Mouse (Mus musculus) liver, embryonic 13.5 days (tissue): ENCODE measurements around the gene Supt4a. TPM values are rescaled to one million over a fixed set of nuclear protein-coding genes. Genes with fewer than 3 reads are reported as not detected.

Experiments
- ATAC-seq: fragments of 200-750 bp; cut with Nextera tagmentation; 2 replicates; pipeline ENCODE4 v1.8.0; 2017; ENCODE audit warnings: low read depth, mild to moderate bottlenecking, moderate number of reproducible peaks, moderate library complexity
- DNase-seq: peaks from one replicate; pipeline ENCODE4 v3.0.0; 2022
- H3K27ac ChIP-seq: fragments of 300-500 bp; sonication (generic); 2 replicates; pipeline ENCODE4 v1.5.1; 2015; ENCODE audit warnings: moderate library complexity, mild to moderate bottlenecking, inconsistent platforms
- H3K27me3 ChIP-seq: fragments of 300-500 bp; sonication (generic); 2 replicates; pipeline ENCODE4 v1.6.1; 2015; ENCODE audit warnings: mild to moderate bottlenecking, inconsistent platforms
- H3K36me3 ChIP-seq: fragments of 300-500 bp; sonication (generic); 2 replicates; pipeline ENCODE4 v1.6.1; 2015; ENCODE audit warnings: mild to moderate bottlenecking, inconsistent platforms
- H3K4me1 ChIP-seq: fragments of 300-500 bp; sonication (generic); replicated peaks from 2 replicates; pipeline ENCODE4 v1.6.1; 2015; ENCODE audit warnings: inconsistent platforms
- H3K4me2 ChIP-seq: fragments of 300-500 bp; sonication (generic); 2 replicates; pipeline ENCODE4 v1.6.1; 2015; ENCODE audit warnings: inconsistent platforms, mild to moderate bottlenecking, moderate library complexity
- H3K4me3 ChIP-seq: fragments of 300-500 bp; sonication (generic); replicated peaks from 2 replicates; pipeline ENCODE4 v1.5.1; 2015; ENCODE audit warnings: mild to moderate bottlenecking, inconsistent platforms
- H3K9ac ChIP-seq: fragments of 300-500 bp; sonication (generic); 2 replicates; pipeline ENCODE4 v1.6.1; 2015; ENCODE audit warnings: mild to moderate bottlenecking, inconsistent platforms
- H3K9me3 ChIP-seq: fragments of 300-500 bp; sonication (generic); replicated peaks from 2 replicates; pipeline ENCODE4 v1.6.1; 2016; ENCODE audit warnings: inconsistent platforms
- WGBS: fragments of 180-500 bp; shearing (Covaris S2); methylation state at CpG from one replicate; pipeline ENCODE4 v1.1.7; 2015; ENCODE audit not compliant: insufficient replicate concordance; 5-methylcytosine and 5-hydroxymethylcytosine counted together
- polyA plus RNA-seq: library from polyadenylated mRNA; unstranded; fragments of >200 nt; fragmentation: Nextera tagmentation; extraction: Ambion mirVana; gene quantifications from 2 replicates; pipeline ENCODE4 v1.2.1, GENCODE M21; 2015

Gene Supt4a
- polyA plus RNA-seq, 1 experiment from 2014 or later: 233 TPM

- H3K4me1 ChIP-seq: peaks cover 77% of the 10 kb centered on the region
- peak overlapping the region; percentile 98 for H3K9ac ChIP-seq
- H3K27me3 ChIP-seq: no peaks in the 10 kb centered on the region
- peaks cover 13% of the 10 kb centered on the region for H3K36me3 ChIP-seq
- ATAC-seq (no peak), DNase-seq (no peak)
- peak overlapping the region; percentile 45 for H3K4me3 ChIP-seq
- no peaks in the 10 kb centered on the region for H3K9me3 ChIP-seq
- H3K27ac ChIP-seq: peak overlapping the region; percentile 100
- H3K4me2 ChIP-seq: peak overlapping the region; percentile 88
- 21% methylated on average over 1 of the region's 1 CpGs for WGBS
Observed at GRCm38 (mm10) chr11:87752307-87752706, 15.0 kb downstream of the Supt4a start.

- ATAC-seq: no peak
- WGBS: 26% methylated on average over 8 of the region's 8 CpGs
- no peak for DNase-seq
- Histone ChIP-seq H3K9ac (peak overlapping the region; percentile 98), H3K27ac (peak overlapping the region; percentile 100), H3K9me3 (no peaks in the 10 kb centered on the region), H3K4me3 (peak overlapping the region; percentile 83), H3K4me1 (peaks cover 74% of the 10 kb centered on the region), H3K36me3 (peaks cover 23% of the 10 kb centered on the region), H3K4me2 (peak overlapping the region; percentile 88), H3K27me3 (no peaks in the 10 kb centered on the region)
Observed at GRCm38 (mm10) chr11:87753255-87753654, 15.9 kb downstream of the Supt4a start.

DNA sequence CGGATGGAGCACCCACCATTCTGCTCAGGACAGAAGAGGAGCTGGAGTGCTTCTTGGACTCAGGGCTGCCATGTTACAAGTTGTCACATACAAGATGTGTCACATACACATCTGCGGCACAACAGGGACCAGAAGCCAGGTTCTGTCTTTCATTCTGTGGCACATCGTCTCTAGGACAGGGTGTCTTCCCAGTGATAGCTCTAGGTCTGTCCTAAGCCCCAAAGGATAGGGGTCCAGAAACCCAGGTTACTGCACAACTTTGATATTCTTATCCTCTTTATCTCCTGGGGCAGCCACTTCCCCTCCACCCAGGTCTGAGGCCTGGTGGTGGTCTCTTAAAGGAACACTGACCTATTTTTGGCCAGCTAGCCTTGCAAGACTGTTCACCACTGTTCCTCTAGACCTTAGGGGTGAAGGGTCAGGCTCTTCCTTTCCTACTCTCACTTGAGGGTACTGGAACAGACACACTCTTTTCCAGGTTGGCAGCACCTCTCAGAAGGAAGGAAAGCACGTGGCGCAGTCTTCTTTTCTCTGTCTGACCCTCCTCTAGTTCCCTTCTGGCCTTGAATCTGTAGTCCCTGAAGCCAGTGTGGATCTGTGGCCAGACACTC, 16.6 kb downstream of the Supt4a start:
- peak overlapping the region; percentile 83 for H3K4me3 ChIP-seq
- no peaks in the 10 kb centered on the region for H3K9me3 ChIP-seq
- H3K4me1 ChIP-seq: peaks cover 71% of the 10 kb centered on the region
- peak overlapping the region; percentile 100 for H3K27ac ChIP-seq
- 9% methylated on average over 5 of the region's 5 CpGs for WGBS
- H3K4me2 ChIP-seq: peak overlapping the region; percentile 88
- no peak for ATAC-seq
- DNase-seq: peak; percentile 51
- peak overlapping the region; percentile 98 for H3K9ac ChIP-seq
- peaks cover 23% of the 10 kb centered on the region for H3K36me3 ChIP-seq
- no peaks in the 10 kb centered on the region for H3K27me3 ChIP-seq

DNA sequence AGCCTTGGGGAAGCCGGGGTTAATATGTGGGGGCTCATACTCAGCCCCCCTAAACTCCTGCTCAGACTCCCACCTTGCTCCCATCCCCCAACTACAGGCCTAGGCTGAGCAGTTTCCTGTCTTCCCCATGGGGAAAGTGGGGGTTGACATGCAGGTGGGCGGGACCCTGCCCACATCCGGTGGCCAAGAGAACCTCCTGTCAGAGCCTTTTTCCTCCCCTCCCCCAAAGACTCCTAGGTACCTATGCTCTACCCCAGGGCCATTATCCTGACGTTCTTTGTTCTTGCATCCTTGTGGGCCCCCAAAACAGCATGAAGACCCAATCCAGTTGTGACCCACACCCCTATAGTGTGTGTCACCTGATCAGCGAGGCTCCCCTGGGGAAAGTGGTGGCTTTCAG, 17.3 kb downstream of the Supt4a start:
- no peak for ATAC-seq
- DNase-seq: peak; percentile 64
- 15% methylated on average over 5 of the region's 5 CpGs for WGBS
- peak overlapping the region; percentile 100 for H3K27ac ChIP-seq
- peaks cover 69% of the 10 kb centered on the region for H3K4me1 ChIP-seq
- H3K4me2 ChIP-seq: peak overlapping the region; percentile 88
- H3K4me3 ChIP-seq: peak overlapping the region; percentile 83
- H3K9ac ChIP-seq: peak overlapping the region; percentile 98
- H3K9me3 ChIP-seq: no peaks in the 10 kb centered on the region
- H3K36me3 ChIP-seq: peaks cover 23% of the 10 kb centered on the region
- H3K27me3 ChIP-seq: no peaks in the 10 kb centered on the region

GRCm38 (mm10) chr11:87755360-87756017, 18.1 kb downstream of the Supt4a start:
- Histone ChIP-seq H3K4me2 (peak overlapping the region; percentile 88), H3K9ac (peak overlapping the region; percentile 98)

DNA sequence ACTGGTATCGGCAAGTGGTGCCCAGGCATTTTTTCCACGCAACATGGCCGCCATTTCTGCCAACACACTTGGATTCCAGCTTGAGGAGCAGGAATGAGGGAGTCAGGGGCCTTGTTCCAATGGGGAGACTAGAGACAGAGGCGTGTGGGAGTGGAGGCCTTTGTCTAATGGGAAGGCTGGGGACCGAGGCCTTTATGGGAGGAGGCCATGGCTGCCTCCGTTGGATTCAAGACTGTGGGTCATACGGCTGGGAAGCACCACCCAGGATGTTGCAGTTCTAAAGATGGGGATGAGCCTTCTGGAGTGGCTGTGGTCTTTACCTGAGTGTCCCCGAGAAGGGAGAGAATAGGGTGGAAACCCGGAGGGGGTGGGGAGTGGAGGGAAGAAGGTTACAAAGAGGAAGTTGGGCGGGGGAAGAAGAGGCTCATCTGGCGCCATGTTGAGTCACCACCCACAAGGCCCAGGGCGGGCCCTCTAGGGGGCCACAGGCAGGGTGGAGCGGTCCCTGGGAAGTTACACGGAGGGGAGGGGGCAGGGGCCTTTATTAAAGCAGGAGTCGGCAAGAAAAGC, 19.0 kb downstream of the Supt4a start:
- 14% methylated on average over 15 of the region's 15 CpGs for WGBS
- Histone ChIP-seq H3K4me1 (peaks cover 70% of the 10 kb centered on the region), H3K36me3 (peaks cover 23% of the 10 kb centered on the region), H3K4me3 (peak overlapping the region; percentile 83), H3K9ac (peak overlapping the region; percentile 98), H3K27ac (peak overlapping the region; percentile 100), H3K4me2 (peak overlapping the region; percentile 88), H3K9me3 (no peaks in the 10 kb centered on the region), H3K27me3 (peaks cover 13% of the 10 kb centered on the region)
- peak; percentile 24 for ATAC-seq
- peak; percentile 71 for DNase-seq

More at GRCm38 (mm10) chr11:87755360-87756017, 18.1 kb downstream of the Supt4a start:
- ATAC-seq: peak; percentile 71
- H3K4me1 ChIP-seq: peaks cover 70% of the 10 kb centered on the region
- peak; percentile 95 for DNase-seq
- H3K4me3 ChIP-seq: peak overlapping the region; percentile 83
- no peaks in the 10 kb centered on the region for H3K9me3 ChIP-seq
- peaks cover 4% of the 10 kb centered on the region for H3K27me3 ChIP-seq
- H3K36me3 ChIP-seq: peaks cover 23% of the 10 kb centered on the region
- WGBS: 9% methylated on average over 17 of the region's 17 CpGs
- H3K27ac ChIP-seq: peak overlapping the region; percentile 100

- Histone ChIP-seq H3K27ac (peak overlapping the region; percentile 100), H3K27me3 (peaks cover 22% of the 10 kb centered on the region), H3K4me2 (peak overlapping the region; percentile 88), H3K9ac (peak overlapping the region; percentile 98), H3K36me3 (peaks cover 23% of the 10 kb centered on the region), H3K9me3 (no peaks in the 10 kb centered on the region), H3K4me1 (peaks cover 65% of the 10 kb centered on the region), H3K4me3 (peak overlapping the region; percentile 83)
- DNase-seq (no peak), ATAC-seq (no peak)
- WGBS: 10% methylated on average over 25 of the region's 25 CpGs
Observed at GRCm38 (mm10) chr11:87757001-87757954, 19.9 kb downstream of the Supt4a start.

- peak; percentile 24 for ATAC-seq
- peak overlapping the region; percentile 100 for H3K27ac ChIP-seq
Observed at GRCm38 (mm10) chr11:87758161-87758911, 21.0 kb downstream of the Supt4a start.

DNA sequence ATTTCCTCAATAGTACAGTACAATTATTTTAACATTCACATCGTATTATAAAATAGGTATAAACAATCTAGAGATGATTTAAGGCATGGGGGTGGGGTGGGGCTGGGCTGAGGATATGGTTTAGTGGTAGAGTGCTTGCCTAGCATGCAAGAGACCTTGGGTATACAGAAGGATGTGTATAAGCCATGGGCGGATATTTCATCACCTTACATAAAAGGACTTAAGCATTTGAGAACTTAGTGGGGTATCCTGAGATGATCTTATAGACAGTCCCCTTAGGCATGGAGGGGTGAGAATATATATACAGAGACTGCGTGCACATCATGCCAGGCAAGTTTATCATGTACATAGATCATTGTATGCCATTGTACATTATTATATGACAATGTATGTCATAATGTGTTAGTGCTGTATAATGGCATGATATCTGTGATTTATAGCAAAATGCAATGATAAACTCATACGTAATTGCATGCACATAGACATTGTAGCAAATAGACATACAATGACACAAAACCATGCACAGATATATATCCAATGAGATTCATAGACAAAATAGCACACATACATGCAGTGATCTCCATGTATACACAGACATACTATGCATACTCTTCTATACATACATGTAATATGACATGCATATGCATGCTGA, 21.7 kb downstream of the Supt4a start:
- no peaks in the 10 kb centered on the region for H3K9me3 ChIP-seq
- peaks cover 23% of the 10 kb centered on the region for H3K36me3 ChIP-seq
- H3K4me1 ChIP-seq: peaks cover 57% of the 10 kb centered on the region
- no peak overlapping the region for H3K4me3 ChIP-seq
- H3K27me3 ChIP-seq: peaks cover 40% of the 10 kb centered on the region
- 12% methylated on average over 4 of the region's 4 CpGs for WGBS
- H3K9ac ChIP-seq: no peak overlapping the region
- no peak for DNase-seq
- peak; percentile 38 for ATAC-seq
- H3K4me2 ChIP-seq: 0 out of 2 replicates have a peak overlapping the region, but pooled peaks have one; percentile 88
- peak overlapping the region; percentile 100 for H3K27ac ChIP-seq

More at GRCm38 (mm10) chr11:87758161-87758911, 21.0 kb downstream of the Supt4a start:
- Histone ChIP-seq H3K9me3 (no peaks in the 10 kb centered on the region), H3K36me3 (peaks cover 23% of the 10 kb centered on the region), H3K27me3 (peaks cover 33% of the 10 kb centered on the region), H3K4me2 (peak overlapping the region; percentile 88), H3K9ac (peak overlapping the region; percentile 98), H3K4me1 (peaks cover 57% of the 10 kb centered on the region), H3K4me3 (peak overlapping the region; percentile 83)
- DNase-seq: peak; percentile 61
- 21% methylated on average over 7 of the region's 7 CpGs for WGBS

- Histone ChIP-seq H3K27me3 (peaks cover 45% of the 10 kb centered on the region), H3K4me2 (no peak overlapping the region), H3K4me3 (no peak overlapping the region), H3K27ac (peak overlapping the region; percentile 74), H3K9me3 (no peaks in the 10 kb centered on the region), H3K9ac (no peak overlapping the region), H3K4me1 (peaks cover 57% of the 10 kb centered on the region), H3K36me3 (peaks cover 23% of the 10 kb centered on the region)
- ATAC-seq (peak; percentile 12), DNase-seq (peak; percentile 70)
- under 1% methylated on average over 3 of the region's 3 CpGs for WGBS
Observed at GRCm38 (mm10) chr11:87759609-87760005, 22.3 kb downstream of the Supt4a start.
